Mouse (Mus musculus) myocyte (in vitro differentiated cells): ENCODE data around the gene Commd8.

Experiments used
- MYOD1 ChIP-seq, 3 experiments: IDR thresholded peaks; one replicate each; pipeline ENCODE4 v1.6.1; 2011; ENCODE audit warnings: control low read depth in 2 of 3, low read depth in 2 of 3, mild to moderate bottlenecking in 2 of 3, moderate library complexity in 1 of 3; ENCODE audit not compliant: insufficient read length in 2 of 3, control insufficient read depth in 1 of 3
- POLR2A ChIP-seq: IDR thresholded peaks from one replicate; pipeline ENCODE4 v1.6.1; 2011; ENCODE audit warnings: low read depth, mild to moderate bottlenecking, control low read depth, moderate library complexity; ENCODE audit not compliant: insufficient read length
- POLR2AphosphoS2 ChIP-seq: IDR thresholded peaks from one replicate; pipeline ENCODE4 v1.6.1; 2011; ENCODE audit warnings: low read depth, control low read depth; ENCODE audit not compliant: insufficient read length
- USF1 ChIP-seq: IDR thresholded peaks from one replicate; pipeline ENCODE4 v1.6.1; 2011; ENCODE audit warnings: low read depth, mild to moderate bottlenecking, control low read depth, moderate library complexity

- TF ChIP-seq POLR2A (no peak), POLR2AphosphoS2 (no peak), MYOD1 (IDR thresholded peaks at IDR 0.05; ENCODE audit: control insufficient read depth in 1 of 3, insufficient read length in 2 of 3, low read depth in 2 of 3) (no peak), USF1 (no peak)
Measured at GRCm38 (mm10) chr5:72210812-72211139, 42.8 kb upstream of the Commd8 start.
